Comparison of ENCODE assay signal across 10 mouse cellular contexts in genomic region chr1:58796853-58797252, GRCm38 (mm10). TPM values are rescaled to one million over a fixed set of nuclear protein-coding genes. Genes with fewer than 3 reads are reported as not detected.
DNase-seq lines count a peak whose midpoint lies in the region; ATAC-seq and TF ChIP-seq lines count a peak whose summit lies in the region.
"Had no signal": no experiment of that assay in that cellular context is flagged by ENCODE, and none has a peak within 500 bp of the region (broad histone marks: within the 10 kb centered on the region; RNA-seq: fewer than 3 reads in every experiment).

No protein-coding gene starts in this region.

- peaks cover 6% of the 10 kb centered on the region; the same call in 1 of the 2 replicates for H3K36me3 ChIP-seq in liver, adult 2 months (ENCODE audit: control insufficient read depth, insufficient read depth, low read length)
- H3K36me3 ChIP-seq in myocyte (ENCODE audit: control insufficient read depth, insufficient read depth) = peaks cover 8% of the 10 kb centered on the region
- H3K36me3 ChIP-seq: hindbrain, embryonic 15.5 days had no signal

- no peak overlapping the region for H3ac ChIP-seq in myocyte (ENCODE audit: control insufficient read depth, insufficient read length)

- H3K9ac ChIP-seq in liver, adult 2 months (ENCODE audit: low read depth, low read length) = peak overlapping the region; percentile 64
- H3K9ac ChIP-seq: hindbrain, embryonic 15.5 days had no signal

- peak overlapping the region; percentile 64 for H3K4me2 ChIP-seq in myocyte (ENCODE audit: low read depth)

- 17% methylated on average over 4 of the region's 4 CpGs for WGBS in liver, adult 2 months

- intact Hi-C loops in gastrocnemius, adult 2 months (cut with DNase I) = no loop called here

- no peak for TF ChIP-seq CTCF in gastrocnemius, adult 2 months (IDR thresholded peaks at IDR 0.05)
- no peak for TF ChIP-seq CTCF in liver, adult 2 months (IDR thresholded peaks at IDR 0.05; ENCODE audit: low read depth, low read length)
- no peak for TF ChIP-seq CTCF in embryonic fibroblast, embryonic 13.5 days (IDR thresholded peaks at IDR 0.05; ENCODE audit: borderline replicate concordance, insufficient read depth, low read length)

- ATAC-seq in granulocyte monocyte progenitor cell, adult 5-6 weeks (replicated peaks; ENCODE audit: poor library complexity, severe bottlenecking) = no peak
- no peak for ATAC-seq in frontal cortex, adult (ENCODE audit: low TSS enrichment)

- no peak for TF ChIP-seq POLR2A in liver, adult 2 months (IDR thresholded peaks at IDR 0.05; ENCODE audit: extremely low read depth, insufficient read depth, low read length)
- TF ChIP-seq POLR2A in embryonic fibroblast, embryonic 13.5 days (IDR thresholded peaks at IDR 0.05; ENCODE audit: low read depth, low read length) = no peak
- no peak for TF ChIP-seq POLR2A in myocyte (IDR thresholded peaks at IDR 0.05; ENCODE audit: insufficient read length, low read depth)

- H3K27ac ChIP-seq in gastrocnemius, adult 2 months = peak overlapping the region; percentile 50
- H3K27ac ChIP-seq in liver, adult 2 months (replicated peaks; ENCODE audit: insufficient read depth, low read depth, low read length) = 0 out of 2 replicates have a peak overlapping the region, but pooled peaks have one; percentile 23
- no peak overlapping the region for H3K27ac ChIP-seq in embryonic fibroblast, embryonic 13.5 days (ENCODE audit: insufficient read depth, low read length)
- H3K27ac ChIP-seq: hindbrain, embryonic 15.5 days had no signal

- H3K4me3 ChIP-seq in gastrocnemius, adult 2 months = peak overlapping the region; percentile 86
- no peak overlapping the region for H3K4me3 ChIP-seq in liver, adult 2 months (ENCODE audit: insufficient read depth, low read depth, low read length)
- peak overlapping the region; percentile 24 for H3K4me3 ChIP-seq in embryonic fibroblast, embryonic 13.5 days (ENCODE audit: insufficient read depth, low read length)
- peak overlapping the region; percentile 52 for H3K4me3 ChIP-seq in myocyte

- peaks cover 11% of the 10 kb centered on the region for H3K4me1 ChIP-seq in liver, adult 2 months (ENCODE audit: control insufficient read depth, insufficient read depth, low read length)
- peaks cover 5% of the 10 kb centered on the region; the same call in 1 of the 2 replicates for H3K4me1 ChIP-seq in embryonic fibroblast, embryonic 13.5 days (ENCODE audit: control insufficient read depth, insufficient read depth, low read length)

- no peaks in the 10 kb centered on the region for H3K27me3 ChIP-seq in liver, adult 2 months (ENCODE audit: control insufficient read depth, insufficient read depth, low read length)
- no peaks in the 10 kb centered on the region for H3K27me3 ChIP-seq in myocyte (ENCODE audit: control insufficient read depth, insufficient read depth, insufficient read length)

- DNase-seq in gastrocnemius, adult 2 months = no peak
- DNase-seq in gastrocnemius, postnatal 25 days = no peak
- DNase-seq in liver, adult 2 months (ENCODE audit: extremely low read depth, low read depth, low spot score) = no peak
- no peak for DNase-seq in liver
- DNase-seq: cerebellum, adult 18-20 months had no signal

- H3K79me2 ChIP-seq in liver, adult 2 months (ENCODE audit: control insufficient read depth, insufficient read depth, low read length) = peaks cover 16% of the 10 kb centered on the region; the same call in 1 of the 2 replicates
- H3K79me2 ChIP-seq in myocyte (ENCODE audit: control insufficient read depth, insufficient read depth) = peaks cover 33% of the 10 kb centered on the region

TF ChIP-seq in myocyte, 11 proteins besides CTCF, POLR2A, EP300 and RAD21:
- TF ChIP-seq MYOD1 (IDR thresholded peaks at IDR 0.05; ENCODE audit: control insufficient read depth in 1 of 3, insufficient read length in 2 of 3, low read depth in 2 of 3) (no peak), TCF3 (IDR thresholded peaks at IDR 0.05; ENCODE audit: insufficient read length, low read depth) (no peak), CEBPB (IDR thresholded peaks at IDR 0.05; ENCODE audit: insufficient read depth, poor library complexity, severe bottlenecking) (no peak), SRF (IDR thresholded peaks at IDR 0.05; ENCODE audit: control insufficient read depth, insufficient read length, low read depth) (no peak), TCF12 (IDR thresholded peaks at IDR 0.05; ENCODE audit: insufficient read depth, poor library complexity, severe bottlenecking) (no peak), POLR2AphosphoS2 (IDR thresholded peaks at IDR 0.05; ENCODE audit: insufficient read length, low read depth) (no peak), MYOG (IDR thresholded peaks at IDR 0.05; ENCODE audit: control insufficient read depth in 1 of 3, insufficient read depth in 1 of 3, insufficient read length in 2 of 3, low read depth in 2 of 3) (no peak), MAX (IDR thresholded peaks at IDR 0.05; ENCODE audit: low read depth) (no peak), USF1 (IDR thresholded peaks at IDR 0.05; ENCODE audit: low read depth) (no peak), E2F4 (IDR thresholded peaks at IDR 0.05; ENCODE audit: insufficient read depth) (no peak)

RNA-seq across cellular contexts. Expression of gene Casp8, which starts 1.7 kb away (rescaled TPM):
- total RNA-seq in gastrocnemius, adult 2 months (2021) = 1 to 10 TPM; 2.6 to 2.7 TPM
- total RNA-seq in gastrocnemius, postnatal 25 days (2021) = 1 to 10 TPM; 2.1 to 3.6 TPM
- total RNA-seq in liver, adult 2 months (2014; rRNA removed) = 14.6 and 20.1 TPM in 2 replicates
- polyA plus RNA-seq in liver, adult 2 months (2012; rRNA removed) = 2.7 and 3.9 TPM in 2 replicates
- polyA plus RNA-seq in embryonic fibroblast, embryonic 13.5 days (2011; ENCODE audit: insufficient read length, low read depth, missing spikeins) = 37.2 and 39.1 TPM in 2 replicates
- 5.9 TPM for polyA plus RNA-seq in myocyte (2012; fragmentation: generic; extraction: Trizol)
- total RNA-seq in granulocyte monocyte progenitor cell, adult 5-6 weeks (2014; fragmentation: Nextera tagmentation) = 106 and 119 TPM in 2 replicates
- 133 and 147 TPM in 2 replicates for total RNA-seq in granulocyte monocyte progenitor cell, adult 5-6 weeks (2017)
